Mouse (Mus musculus): ENCODE measurements around the gene Gm4312. TPM values are rescaled to one million over a fixed set of nuclear protein-coding genes. Genes with fewer than 3 reads are reported as not detected.
"Not testable (repeated sequence)": the region's sequence is repeated elsewhere in the genome, so short reads cannot be mapped to it uniquely, and the experiment has no call there.

Gene Gm4312
- polyA plus RNA-seq (2015; fragmentation: Nextera tagmentation; extraction: Ambion mirVana): not detected in 2 replicates

GRCm38 (mm10) chr10:100382460-100382859, at the start of gene Gm4312:
Gene Gm4312, minus strand, starts transcription at chr10:100382560.
- H3K4me2 ChIP-seq (replicated peaks); ATAC-seq; H3K9me3 ChIP-seq; H3K36me3 ChIP-seq; H3K4me1 ChIP-seq (replicated peaks); H3K4me3 ChIP-seq (replicated peaks); H3K27ac ChIP-seq; H3K27me3 ChIP-seq; H3K9ac ChIP-seq (replicated peaks): not testable (repeated sequence)
- no CpG with 5 or more reads among the region's 2 CpGs for WGBS

- H3K27me3 ChIP-seq: no peaks in the 10 kb centered on the region
- H3K27ac ChIP-seq: no peak overlapping the region
- no peaks in the 10 kb centered on the region for H3K9me3 ChIP-seq
- H3K4me3 ChIP-seq (replicated peaks): no peak overlapping the region
- H3K4me2 ChIP-seq (replicated peaks): no peak overlapping the region
- H3K4me1 ChIP-seq (replicated peaks): no peaks in the 10 kb centered on the region
- no peaks in the 10 kb centered on the region for H3K36me3 ChIP-seq
- WGBS: 88% methylated on average over 2 of the region's 2 CpGs
- ATAC-seq: no peak
- no peak overlapping the region for H3K9ac ChIP-seq (replicated peaks)
Measured at GRCm38 (mm10) chr10:100427592-100427991, 45.2 kb upstream of the Gm4312 start.

GRCm38 (mm10) chr10:100415566-100415965, 33.2 kb upstream of the Gm4312 start:
- H3K9me3 ChIP-seq: no peaks in the 10 kb centered on the region
- 90% methylated on average over 7 of the region's 7 CpGs for WGBS
- H3K9ac ChIP-seq (replicated peaks): no peak overlapping the region
- no peak overlapping the region for H3K4me3 ChIP-seq (replicated peaks)
- no peaks in the 10 kb centered on the region for H3K27me3 ChIP-seq
- no peak overlapping the region for H3K27ac ChIP-seq
- no peaks in the 10 kb centered on the region for H3K36me3 ChIP-seq
- H3K4me1 ChIP-seq (replicated peaks): no peaks in the 10 kb centered on the region
- H3K4me2 ChIP-seq (replicated peaks): no peak overlapping the region
- no peak for ATAC-seq

- not testable (repeated sequence) for H3K9me3 ChIP-seq; H3K27ac ChIP-seq; ATAC-seq; H3K4me2 ChIP-seq (replicated peaks); H3K4me1 ChIP-seq (replicated peaks); H3K9ac ChIP-seq (replicated peaks); H3K27me3 ChIP-seq; H3K36me3 ChIP-seq; H3K4me3 ChIP-seq (replicated peaks)
- WGBS: 87% methylated on average over 6 of the region's 6 CpGs
Measured at GRCm38 (mm10) chr10:100402301-100402700, 19.9 kb upstream of the Gm4312 start.

- no CpG with 5 or more reads among the region's 3 CpGs for WGBS
- not testable (repeated sequence) for ATAC-seq
Measured at GRCm38 (mm10) chr10:100361038-100361437, 21.3 kb downstream of the Gm4312 start, which contains the start of gene Gm4307. Gene Gm4307, plus strand, starts transcription at chr10:100361338.

GRCm38 (mm10) chr10:100356841-100357240, 25.5 kb downstream of the Gm4312 start:
- not testable (repeated sequence) for H3K4me3 ChIP-seq (replicated peaks); H3K4me2 ChIP-seq (replicated peaks); ATAC-seq; H3K27me3 ChIP-seq; H3K4me1 ChIP-seq (replicated peaks); H3K9ac ChIP-seq (replicated peaks); H3K36me3 ChIP-seq; H3K27ac ChIP-seq; H3K9me3 ChIP-seq
- 81% methylated on average over 2 of the region's 2 CpGs for WGBS

More at GRCm38 (mm10) chr10:100361038-100361437, 21.3 kb downstream of the Gm4312 start, which contains the start of gene Gm4307:
- H3K27me3 ChIP-seq; H3K4me1 ChIP-seq (replicated peaks); H3K36me3 ChIP-seq; H3K9me3 ChIP-seq; H3K4me2 ChIP-seq (replicated peaks); H3K27ac ChIP-seq; H3K9ac ChIP-seq (replicated peaks); H3K4me3 ChIP-seq (replicated peaks): not testable (repeated sequence)

- H3K4me3 ChIP-seq (replicated peaks); H3K9me3 ChIP-seq; ATAC-seq; H3K36me3 ChIP-seq; H3K9ac ChIP-seq (replicated peaks); H3K4me1 ChIP-seq (replicated peaks); H3K27me3 ChIP-seq; H3K4me2 ChIP-seq (replicated peaks); H3K27ac ChIP-seq: not testable (repeated sequence)
- WGBS: no CpG with 5 or more reads among the region's 3 CpGs
Measured at GRCm38 (mm10) chr10:100350793-100351192, 31.6 kb downstream of the Gm4312 start, which contains the start of gene Gm4305. Gene Gm4305, plus strand, starts transcription at chr10:100351093.

- not testable (repeated sequence) for H3K9ac ChIP-seq (replicated peaks); H3K4me1 ChIP-seq (replicated peaks)
- WGBS: no CpG with 5 or more reads among the region's 3 CpGs
Measured at GRCm38 (mm10) chr10:100345672-100346071, 36.7 kb downstream of the Gm4312 start, which contains the start of gene Gm4303. Gene Gm4303, plus strand, starts transcription at chr10:100345972.

GRCm38 (mm10) chr10:100340536-100340935, 41.8 kb downstream of the Gm4312 start, which contains the start of gene Gm4302:
Gene Gm4302, plus strand, starts transcription at chr10:100340836.
- not testable (repeated sequence) for H3K9ac ChIP-seq (replicated peaks); H3K36me3 ChIP-seq; H3K4me1 ChIP-seq (replicated peaks); H3K27ac ChIP-seq; H3K9me3 ChIP-seq; ATAC-seq; H3K4me2 ChIP-seq (replicated peaks); H3K27me3 ChIP-seq; H3K4me3 ChIP-seq (replicated peaks)
- no CpG with 5 or more reads among the region's 3 CpGs for WGBS

More at GRCm38 (mm10) chr10:100345672-100346071, 36.7 kb downstream of the Gm4312 start, which contains the start of gene Gm4303:
- not testable (repeated sequence) for H3K4me2 ChIP-seq (replicated peaks); H3K9me3 ChIP-seq; H3K27ac ChIP-seq; H3K36me3 ChIP-seq; H3K27me3 ChIP-seq; ATAC-seq; H3K4me3 ChIP-seq (replicated peaks)

- not testable (repeated sequence) for H3K27me3 ChIP-seq; H3K4me2 ChIP-seq (replicated peaks); H3K9ac ChIP-seq (replicated peaks); ATAC-seq; H3K4me1 ChIP-seq (replicated peaks); H3K4me3 ChIP-seq (replicated peaks); H3K27ac ChIP-seq; H3K36me3 ChIP-seq; H3K9me3 ChIP-seq
- no CpG with 5 or more reads among the region's 2 CpGs for WGBS
Measured at GRCm38 (mm10) chr10:100335376-100335775, 47.0 kb downstream of the Gm4312 start, which contains the start of gene Gm4301. Gene Gm4301, plus strand, starts transcription at chr10:100335676.

Other genes with a start within 250 kb of the Gm4312 start
- gene Gm4301, start 46.9 kb downstream of the Gm4312 start, polyA plus RNA-seq (2015; fragmentation: Nextera tagmentation; extraction: Ambion mirVana): not detected in 2 replicates
- gene Gm4302, start 41.7 kb downstream of the Gm4312 start, polyA plus RNA-seq (2015; fragmentation: Nextera tagmentation; extraction: Ambion mirVana): not detected in 2 replicates
- not detected in 2 replicates for gene Gm4303, start 36.6 kb downstream of the Gm4312 start, polyA plus RNA-seq (2015; fragmentation: Nextera tagmentation; extraction: Ambion mirVana)
- gene Gm4305, start 31.5 kb downstream of the Gm4312 start, polyA plus RNA-seq (2015; fragmentation: Nextera tagmentation; extraction: Ambion mirVana): not detected in 2 replicates
- not detected in 2 replicates for gene Gm4307, start 21.2 kb downstream of the Gm4312 start, polyA plus RNA-seq (2015; fragmentation: Nextera tagmentation; extraction: Ambion mirVana)
- gene Tmtc3, start 104.8 kb upstream of the Gm4312 start, polyA plus RNA-seq (2015; fragmentation: Nextera tagmentation; extraction: Ambion mirVana): 11.8 and 13.7 TPM in 2 replicates
- gene Cep290, start 105.0 kb upstream of the Gm4312 start, polyA plus RNA-seq (2015; fragmentation: Nextera tagmentation; extraction: Ambion mirVana): 6.9 and 7.0 TPM in 2 replicates
- 11.6 and 13.4 TPM in 2 replicates for gene 4930430F08Rik, start 207.9 kb upstream of the Gm4312 start, polyA plus RNA-seq (2015; fragmentation: Nextera tagmentation; extraction: Ambion mirVana)
- 0.13 TPM in 1 of 2 replicates, not detected in the other for gene 1700017N19Rik, start 207.9 kb upstream of the Gm4312 start, polyA plus RNA-seq (2015; fragmentation: Nextera tagmentation; extraction: Ambion mirVana)